Mouse (Mus musculus): Measurements from ENCODE around the gene Nfasc.

Nfasc gene

GRCm38 (mm10) chr1:132516776-132517175, 224.8 kb downstream of the Nfasc start:
- ATAC-seq (ENCODE audit: insufficient number of reproducible peaks, low FRiP score, low TSS enrichment): no peak

- no peak for ATAC-seq (ENCODE audit: insufficient number of reproducible peaks, low FRiP score, low TSS enrichment)
These were observed 226.3 kb downstream of the Nfasc start for GRCm38 (mm10) chr1:132515339-132515738.

All from cerebellum, adult (tissue).